Mouse (Mus musculus) C2C12 (cell line): ENCODE results near the gene Tas2r143. TPM values are rescaled to one million over a fixed set of nuclear protein-coding genes. Genes with fewer than 3 reads are reported as not detected.

Experiments used
- H3K27me3 ChIP-seq: one replicate; pipeline ENCODE4 v1.6.1; 2011; ENCODE audit not compliant: control insufficient read depth, insufficient read depth, insufficient read length
- H3K36me3 ChIP-seq: one replicate; pipeline ENCODE4 v1.6.1; 2011; ENCODE audit not compliant: control insufficient read depth, insufficient read depth
- H3K4me3 ChIP-seq: one replicate; pipeline ENCODE4 v1.5.1; 2011; ENCODE audit warnings: mild to moderate bottlenecking, control low read depth; ENCODE audit not compliant: poor library complexity, insufficient read depth, severe bottlenecking
- H3K79me2 ChIP-seq: one replicate; pipeline ENCODE4 v1.6.1; 2011; ENCODE audit not compliant: control insufficient read depth, insufficient read depth
- H3K79me3 ChIP-seq: one replicate; pipeline ENCODE4 v1.6.1; 2011; ENCODE audit warnings: low read depth, control low read depth
- H3ac ChIP-seq: one replicate; pipeline ENCODE3; 2011; ENCODE audit warnings: low read depth; ENCODE audit not compliant: control insufficient read depth, insufficient read length
- CEBPB ChIP-seq: IDR thresholded peaks from one replicate; pipeline ENCODE4 v1.6.1; 2011; ENCODE audit warnings: low read depth, mild to moderate bottlenecking, control low read depth, moderate library complexity
- CTCF ChIP-seq: IDR thresholded peaks from one replicate; pipeline ENCODE4 v1.5.1; 2011; ENCODE audit not compliant: control insufficient read depth, insufficient read depth, insufficient read length
- FOSL1 ChIP-seq: IDR thresholded peaks from one replicate; pipeline ENCODE4 v1.8.0; 2011; ENCODE audit warnings: mild to moderate bottlenecking, low read length; ENCODE audit not compliant: poor library complexity, insufficient read depth, severe bottlenecking
- MAX ChIP-seq: IDR thresholded peaks from one replicate; pipeline ENCODE4 v1.6.1; 2011; ENCODE audit warnings: mild to moderate bottlenecking, control low read depth
- MYOD1 ChIP-seq: IDR thresholded peaks from one replicate; pipeline ENCODE4 v1.6.1; 2011; ENCODE audit warnings: low read depth; ENCODE audit not compliant: control insufficient read depth, insufficient read length
- MYOG ChIP-seq: IDR thresholded peaks from one replicate; pipeline ENCODE4 v1.6.1; 2011; ENCODE audit not compliant: control insufficient read depth, insufficient read length; ENCODE audit errors: extremely low read depth
- USF1 ChIP-seq: IDR thresholded peaks from one replicate; pipeline ENCODE4 v1.6.1; 2011; ENCODE audit warnings: low read depth, mild to moderate bottlenecking, control low read depth, moderate library complexity
- polyA plus RNA-seq: library from polyadenylated mRNA; unstranded; fragments of >200 nt; fragmentation: generic; extraction: Trizol; gene quantifications from one replicate; pipeline ENCODE4 v1.2.1, GENCODE M21; 2012; ENCODE audit warnings: missing spikeins

Gene Tas2r143
- polyA plus RNA-seq, 1 experiment, result not detected

DNA sequence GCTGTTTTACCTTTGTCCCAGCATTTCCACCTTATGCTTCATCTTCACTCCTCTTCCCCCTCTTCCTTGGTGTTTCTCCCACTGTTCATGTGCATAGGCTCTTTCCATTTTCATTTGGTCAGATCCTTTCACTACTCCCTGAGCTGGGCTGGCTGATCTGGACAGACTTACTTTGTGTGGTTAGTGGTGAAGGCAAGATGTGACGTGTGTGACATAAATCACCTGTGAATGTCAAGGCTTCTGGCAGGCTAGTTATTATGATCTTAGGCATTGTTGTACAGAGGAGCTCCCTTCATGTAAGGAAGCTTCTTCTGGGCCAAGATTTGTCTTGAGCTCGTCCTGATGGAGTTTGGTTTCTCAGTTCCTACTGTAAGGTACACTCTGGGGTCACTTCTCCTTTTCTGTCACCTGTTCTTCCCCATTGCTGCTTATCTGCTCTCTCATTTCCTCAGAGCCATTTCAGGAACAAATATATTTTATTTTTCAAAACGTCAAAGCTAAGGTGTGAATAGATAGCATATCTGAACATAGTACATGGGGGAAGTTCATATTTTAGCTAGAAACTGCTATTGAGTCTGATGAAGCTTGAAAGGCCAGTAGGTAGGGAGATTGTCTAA, 2.9 kb upstream of the Tas2r143 start:
- H3ac ChIP-seq, result no peak overlapping the region
- no peak overlapping the region for H3K4me3 ChIP-seq
- no peaks in the 10 kb centered on the region for H3K79me3 ChIP-seq
- H3K36me3 ChIP-seq, result no peaks in the 10 kb centered on the region
- H3K27me3 ChIP-seq, result no peaks in the 10 kb centered on the region
- H3K79me2 ChIP-seq, result no peaks in the 10 kb centered on the region
- TF ChIP-seq CTCF (no peak), MYOD1 (no peak), FOSL1 (no peak), MAX (no peak), USF1 (no peak), CEBPB (no peak)

DNA sequence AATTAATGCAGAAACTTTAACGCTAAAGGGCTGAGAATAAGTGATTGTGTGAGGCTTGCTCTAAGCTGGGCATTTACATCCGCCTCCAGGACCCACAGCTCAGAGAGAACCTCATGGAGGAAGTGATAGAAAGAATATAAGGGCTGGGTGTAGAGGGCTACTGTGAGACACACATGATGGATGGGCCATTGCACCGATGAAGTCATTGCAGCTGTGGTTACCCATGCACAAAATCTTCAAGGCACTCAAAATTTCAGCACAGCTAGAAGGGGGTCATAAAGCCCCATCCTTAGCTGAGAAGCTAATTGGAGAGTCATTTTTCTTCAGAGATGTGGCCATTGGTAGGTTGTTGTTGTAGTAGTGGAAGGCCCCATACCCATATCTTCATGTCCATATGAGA, 1.8 kb upstream of the Tas2r143 start:
- no peaks in the 10 kb centered on the region for H3K79me2 ChIP-seq
- TF ChIP-seq CTCF, result no peak
- no peak for TF ChIP-seq CEBPB
- no peak for TF ChIP-seq MAX
- TF ChIP-seq FOSL1, result no peak
- no peak for TF ChIP-seq MYOD1
- TF ChIP-seq MYOG, result no peak
- no peak for TF ChIP-seq USF1

DNA sequence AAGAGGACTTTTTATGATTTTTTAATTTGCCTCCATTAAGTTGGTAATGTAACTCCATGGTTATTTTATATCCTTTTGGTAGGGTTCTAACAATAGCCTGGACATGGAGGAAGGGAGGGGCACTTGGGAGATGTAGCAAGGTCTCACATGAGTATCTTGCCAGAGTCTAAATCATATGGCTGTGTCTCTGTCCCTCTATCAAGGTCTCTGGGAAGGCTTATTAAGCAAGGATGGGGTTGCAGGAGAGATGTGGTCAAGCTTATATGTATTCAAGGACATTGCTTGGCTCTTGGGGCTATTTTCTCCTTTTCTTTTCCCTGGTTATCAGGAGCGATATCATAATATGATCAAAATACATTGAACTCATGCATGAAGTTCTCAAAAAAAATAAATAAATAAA, 1.0 kb upstream of the Tas2r143 start:
- no peaks in the 10 kb centered on the region for H3K27me3 ChIP-seq
- TF ChIP-seq MYOG, result no peak
- TF ChIP-seq FOSL1, result no peak
- TF ChIP-seq MYOD1, result no peak
- TF ChIP-seq MAX, result no peak
- TF ChIP-seq USF1, result no peak
- no peak for TF ChIP-seq CTCF
- no peak for TF ChIP-seq CEBPB
- H3ac ChIP-seq, result no peak overlapping the region
- no peaks in the 10 kb centered on the region for H3K36me3 ChIP-seq
- H3K79me2 ChIP-seq, result no peaks in the 10 kb centered on the region
- no peak overlapping the region for H3K4me3 ChIP-seq
- H3K79me3 ChIP-seq, result no peaks in the 10 kb centered on the region

More for the DNA sequence above, 1.8 kb upstream of the Tas2r143 start:
- Histone ChIP-seq H3ac (no peak overlapping the region), H3K4me3 (no peak overlapping the region), H3K36me3 (no peaks in the 10 kb centered on the region), H3K79me3 (no peaks in the 10 kb centered on the region), H3K27me3 (no peaks in the 10 kb centered on the region)

DNA sequence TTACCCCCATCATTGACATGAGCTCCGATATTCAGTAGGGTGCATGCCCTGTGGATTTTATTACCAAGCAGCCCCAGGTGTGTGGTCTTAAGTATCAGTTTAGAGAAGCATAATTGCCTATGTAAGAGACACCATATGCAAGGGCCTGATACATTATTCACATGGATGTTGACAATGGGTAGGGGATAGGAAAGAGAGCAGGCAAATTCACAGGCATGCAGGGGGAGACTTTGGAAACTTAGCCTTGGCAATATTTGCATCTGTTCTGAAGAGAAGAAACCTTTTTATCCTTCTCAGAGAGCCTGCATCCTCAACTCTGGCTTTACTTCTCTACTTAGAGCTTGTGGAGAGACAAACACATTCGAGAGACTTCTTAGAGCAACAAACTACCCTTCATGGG, 5.1 kb downstream of the Tas2r143 start, which contains the start of gene Tas2r135:
Tas2r135 (plus strand) TSS at position 301 of the 400 bp plus-strand sequence.
- Histone ChIP-seq H3K4me3 (no peak within 1 kb of the TSS), H3ac (no peak within 1 kb of the TSS), H3K79me2 (no peaks in the 10 kb centered on the region), H3K36me3 (no peaks in the 10 kb centered on the region), H3K27me3 (no peaks in the 10 kb centered on the region), H3K79me3 (no peaks in the 10 kb centered on the region)
- no peak for TF ChIP-seq MYOG

DNA sequence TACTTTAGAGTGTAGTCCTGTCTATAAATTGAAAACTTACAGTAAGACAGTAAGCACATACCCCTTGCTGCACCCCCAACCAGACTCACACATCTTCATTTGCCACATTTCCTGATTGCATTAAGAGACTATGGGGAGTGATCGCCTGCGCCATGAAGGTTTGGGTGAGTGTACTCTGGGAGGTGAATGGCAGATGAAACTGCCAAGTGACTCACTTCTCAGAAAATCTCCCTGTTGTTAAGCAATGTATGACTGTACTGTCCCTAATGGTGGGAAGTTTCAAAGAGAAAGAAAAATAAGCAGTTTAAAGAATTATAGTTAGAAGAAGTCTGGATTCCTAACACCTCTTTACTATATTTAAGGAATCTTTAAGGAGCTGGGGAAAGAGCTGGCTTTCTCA, 19.4 kb downstream of the Tas2r143 start:
- TF ChIP-seq CEBPB, result peak; percentile 92
- TF ChIP-seq FOSL1, result peak; percentile 57
- TF ChIP-seq MYOD1, result no peak
- TF ChIP-seq USF1, result no peak
- Histone ChIP-seq H3K4me3 (no peak overlapping the region), H3K27me3 (no peaks in the 10 kb centered on the region), H3ac (no peak overlapping the region), H3K79me3 (no peaks in the 10 kb centered on the region), H3K36me3 (no peaks in the 10 kb centered on the region), H3K79me2 (no peaks in the 10 kb centered on the region)

DNA sequence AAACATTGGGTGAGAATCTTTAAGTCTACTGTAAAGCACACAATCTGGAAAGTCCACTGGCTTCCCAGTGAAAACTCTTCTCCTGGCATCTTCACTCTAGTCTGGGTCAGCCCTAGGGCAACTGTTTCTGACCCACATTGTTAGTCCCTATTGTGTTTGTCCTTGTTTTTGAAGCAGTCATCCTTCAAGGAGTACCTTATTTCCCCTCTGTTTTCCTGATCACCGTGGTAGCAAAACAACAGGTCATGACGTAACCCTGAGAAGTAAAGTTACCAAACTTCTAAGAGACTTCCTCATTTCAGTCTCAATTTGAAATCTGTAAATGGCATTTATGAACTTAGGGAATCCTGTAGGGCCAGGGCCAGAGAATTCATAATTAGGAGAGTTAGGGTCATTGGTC, 21.4 kb downstream of the Tas2r143 start:
- no peaks in the 10 kb centered on the region for H3K36me3 ChIP-seq
- H3K79me3 ChIP-seq, result no peaks in the 10 kb centered on the region
- no peak overlapping the region for H3K4me3 ChIP-seq
- H3K79me2 ChIP-seq, result no peaks in the 10 kb centered on the region
- no peaks in the 10 kb centered on the region for H3K27me3 ChIP-seq
- TF ChIP-seq FOSL1 (no peak), MYOD1 (no peak), CEBPB (no peak), USF1 (no peak), MYOG (no peak), CTCF (no peak), MAX (no peak)
- no peak overlapping the region for H3ac ChIP-seq
